Mouse (Mus musculus): ENCODE data around the gene Bricd5.
A peak's percentile ranks its signal among the peaks of the same experiment; 100 is the strongest.

The Bricd5 gene

GRCm38 (mm10) chr17:24485090-24485860 is 11.6 kb downstream of the Bricd5 start:
- no peak for ATAC-seq (ENCODE audit: low TSS enrichment)

GRCm38 (mm10) chr17:24488186-24488661 is 14.5 kb downstream of the Bricd5 start, which contains the start of gene Caskin1:
TSS of gene Caskin1 (plus strand) at chr17:24488601.
- ATAC-seq (ENCODE audit: low TSS enrichment), result peak; percentile 45; the same call in 1 of the 2 replicates

- ATAC-seq (ENCODE audit: low TSS enrichment), result peak; percentile 45; the same call in 1 of the 2 replicates
Measured at GRCm38 (mm10) chr17:24488662-24489264, 15.1 kb downstream of the Bricd5 start.

GRCm38 (mm10) chr17:24489265-24490030 is 15.8 kb downstream of the Bricd5 start:
- no peak for ATAC-seq (ENCODE audit: low TSS enrichment)

- ATAC-seq (ENCODE audit: low TSS enrichment), result no peak
Measured at GRCm38 (mm10) chr17:24490399-24490798, 16.7 kb downstream of the Bricd5 start.

GRCm38 (mm10) chr17:24494627-24495335 is 21.1 kb downstream of the Bricd5 start:
- ATAC-seq (ENCODE audit: low TSS enrichment), result peak; percentile 60; the same call in 1 of the 2 replicates

GRCm38 (mm10) chr17:24495443-24495842 is 21.8 kb downstream of the Bricd5 start:
- ATAC-seq (ENCODE audit: low TSS enrichment), result peak; percentile 59; the same call in 1 of the 2 replicates

GRCm38 (mm10) chr17:24496026-24496425 is 22.3 kb downstream of the Bricd5 start:
- ATAC-seq (ENCODE audit: low TSS enrichment), result no peak

- ATAC-seq (ENCODE audit: low TSS enrichment), result no peak
Measured at GRCm38 (mm10) chr17:24502208-24502607, 28.5 kb downstream of the Bricd5 start.

- no peak for ATAC-seq (ENCODE audit: low TSS enrichment)
Measured at GRCm38 (mm10) chr17:24504085-24504484, 30.4 kb downstream of the Bricd5 start.

- no peak for ATAC-seq (ENCODE audit: low TSS enrichment)
Measured at GRCm38 (mm10) chr17:24505286-24505955, 31.7 kb downstream of the Bricd5 start.

GRCm38 (mm10) chr17:24506332-24507070 is 32.8 kb downstream of the Bricd5 start:
- peak; percentile 73 for ATAC-seq (ENCODE audit: low TSS enrichment)

- ATAC-seq (ENCODE audit: low TSS enrichment), result no peak
Measured at GRCm38 (mm10) chr17:24507129-24507664, 33.5 kb downstream of the Bricd5 start.

GRCm38 (mm10) chr17:24507806-24508460 is 34.2 kb downstream of the Bricd5 start:
- ATAC-seq (ENCODE audit: low TSS enrichment), result no peak

- peak; percentile 73 for ATAC-seq (ENCODE audit: low TSS enrichment)
Measured at GRCm38 (mm10) chr17:24513609-24514008, 39.9 kb downstream of the Bricd5 start.

GRCm38 (mm10) chr17:24514270-24515257 is 40.9 kb downstream of the Bricd5 start:
- ATAC-seq (ENCODE audit: low TSS enrichment), result peak; percentile 35; the same call in 1 of the 2 replicates

- no peak for ATAC-seq (ENCODE audit: low TSS enrichment)
Measured at GRCm38 (mm10) chr17:24520450-24520849, 46.8 kb downstream of the Bricd5 start.

GRCm38 (mm10) chr17:24524734-24525133 is 51.0 kb downstream of the Bricd5 start:
- ATAC-seq (ENCODE audit: low TSS enrichment), result no peak
